Mouse (Mus musculus) CH12.LX (cell line): ENCODE data around the gene Qrich1. TPM values are rescaled to one million over a fixed set of nuclear protein-coding genes. Genes with fewer than 3 reads are reported as not detected.
A peak's percentile ranks its signal among the peaks of the same experiment; 100 is the strongest.

Experiments used
- DNase-seq: peaks from one replicate; pipeline ENCODE4 v3.0.0-alpha.2; 2013; ENCODE audit errors: extremely low read depth
- H3K27ac ChIP-seq: 2 replicates; pipeline ENCODE4 v1.5.1; 2012; ENCODE audit warnings: low read depth, mild to moderate bottlenecking, control low read depth, moderate library complexity; ENCODE audit not compliant: insufficient read depth
- H3K27me3 ChIP-seq: replicated peaks from 2 replicates; pipeline ENCODE3; 2012; ENCODE audit warnings: inconsistent platforms
- H3K36me3 ChIP-seq, 2 experiments: replicated peaks in 1 of 2; 2 replicates each; pipeline versions ENCODE3 to v1.6.1; 2012; ENCODE audit warnings: inconsistent platforms in 1 of 2, low read length in 1 of 2, mild to moderate bottlenecking in 1 of 2, mixed read lengths in 1 of 2, moderate library complexity in 1 of 2; ENCODE audit not compliant: control insufficient read depth in 1 of 2, insufficient read depth in 1 of 2
- H3K4me1 ChIP-seq, 2 experiments: 2 replicates each; pipeline ENCODE4 v1.6.1; 2012; ENCODE audit warnings: inconsistent platforms in 1 of 2, moderate library complexity in 1 of 2; ENCODE audit not compliant: insufficient read depth in 2 of 2, control insufficient read depth in 1 of 2
- H3K4me2 ChIP-seq: 2 replicates; pipeline ENCODE4 v1.6.1; 2012; ENCODE audit warnings: low read depth, mild to moderate bottlenecking, control low read depth; ENCODE audit not compliant: poor library complexity, insufficient read depth, severe bottlenecking
- H3K4me3 ChIP-seq, 3 experiments: fragments of 150-350 bp in 1 of 3; sonication (generic) in 1 of 3; replicated peaks in 1 of 3; 2 replicates each; pipeline versions ENCODE3 to v1.5.1; 2011 to 2012; ENCODE audit warnings: low read depth in 2 of 3, low read length in 2 of 3, mild to moderate bottlenecking in 2 of 3, moderate library complexity in 2 of 3, control low read depth in 1 of 3, improper control_type of control experiment in 1 of 3, inconsistent platforms in 1 of 3, mixed read lengths in 1 of 3; ENCODE audit not compliant: poor library complexity in 1 of 3
- H3K79me2 ChIP-seq: replicated peaks from 2 replicates; pipeline ENCODE4 v1.6.1; 2012; ENCODE audit warnings: mild to moderate bottlenecking, moderate library complexity; ENCODE audit not compliant: control insufficient read depth, poor library complexity, insufficient read depth, severe bottlenecking; ENCODE audit errors: extremely low read depth
- H3K9ac ChIP-seq: 2 replicates; pipeline ENCODE4 v1.6.1; 2012; ENCODE audit warnings: low read depth, mild to moderate bottlenecking, control low read depth, moderate library complexity; ENCODE audit not compliant: insufficient read depth
- H3K9me3 ChIP-seq: replicated peaks from 2 replicates; pipeline ENCODE3; 2012; ENCODE audit warnings: low read length, inconsistent platforms, mixed read lengths
- CTCF ChIP-seq, 2 experiments: IDR thresholded peaks in 1 of 2; conservative IDR thresholded peaks in 1 of 2; 2 replicates each; pipeline ENCODE4 v1.5.1; 2011 to 2012; ENCODE audit warnings: low read depth in 2 of 2, low read length in 2 of 2, improper control_type of control experiment in 1 of 2, inconsistent platforms in 1 of 2, mild to moderate bottlenecking in 1 of 2, moderate library complexity in 1 of 2
- EP300 ChIP-seq: IDR thresholded peaks from 2 replicates; pipeline ENCODE4 v1.6.1; 2011; ENCODE audit warnings: low read length, improper control_type of control experiment
- GABPA ChIP-seq: IDR thresholded peaks from 2 replicates; pipeline ENCODE4 v1.6.1; 2012; ENCODE audit warnings: low read depth, low read length, improper control_type of control experiment, inconsistent platforms; ENCODE audit not compliant: insufficient replicate concordance
- IRF4 ChIP-seq: IDR thresholded peaks from 2 replicates; pipeline ENCODE4 v1.6.1; 2014; ENCODE audit warnings: low read depth, mild to moderate bottlenecking, inconsistent platforms, low read length, improper control_type of control experiment
- JUND ChIP-seq: conservative IDR thresholded peaks from 2 replicates; pipeline ENCODE4 v1.6.1; 2011; ENCODE audit warnings: low read depth, low read length, improper control_type of control experiment
- MAZ ChIP-seq: IDR thresholded peaks from 2 replicates; pipeline ENCODE4 v1.6.1; 2012; ENCODE audit warnings: low read depth, mild to moderate bottlenecking, inconsistent platforms, low read length, improper control_type of control experiment, moderate library complexity
- MYC ChIP-seq: IDR thresholded peaks from 2 replicates; pipeline ENCODE4 v1.6.1; 2011; ENCODE audit warnings: low read depth, mild to moderate bottlenecking, improper control_type of control experiment, low read length
- PAX5 ChIP-seq: IDR thresholded peaks from 2 replicates; pipeline ENCODE4 v1.6.1; 2012; ENCODE audit warnings: low read length, inconsistent platforms, mixed read lengths
- POLR2A ChIP-seq: IDR thresholded peaks from 2 replicates; pipeline ENCODE4 v1.6.1; 2011; ENCODE audit warnings: low read depth, mild to moderate bottlenecking, improper control_type of control experiment, low read length
- SMC3 ChIP-seq: IDR thresholded peaks from 2 replicates; pipeline ENCODE4 v1.6.1; 2011; ENCODE audit warnings: low read depth, low read length, improper control_type of control experiment
- USF2 ChIP-seq: conservative IDR thresholded peaks from 2 replicates; pipeline ENCODE4 v1.6.1; 2011; ENCODE audit warnings: low read depth, low read length, improper control_type of control experiment
- ZC3H11A ChIP-seq: IDR thresholded peaks from 2 replicates; pipeline ENCODE4 v1.6.1; 2012; ENCODE audit warnings: low read depth, mild to moderate bottlenecking, inconsistent platforms, low read length, improper control_type of control experiment
- ZKSCAN1 ChIP-seq: IDR thresholded peaks from 2 replicates; pipeline ENCODE4 v1.6.1; 2012; ENCODE audit warnings: low read depth, inconsistent platforms, low read length, improper control_type of control experiment, borderline replicate concordance
- ZNF384 ChIP-seq: IDR thresholded peaks from 2 replicates; pipeline ENCODE4 v1.6.1; 2012; ENCODE audit warnings: low read depth, low read length, improper control_type of control experiment, inconsistent platforms
- dilution Hi-C: fragments of 300-500 bp; cut with MboI; formaldehyde crosslinking; loops from 2 replicates; pipeline ENCODE4 v1.14.3; 2020; ENCODE audit warnings: low sequenced_read_pairs; ENCODE audit not compliant: extremely low pct_unique_long_range_greater_than_20kb, extremely low pct_ligation_motif_present
- in situ Hi-C: fragments of 300-500 bp; cut with MboI; formaldehyde crosslinking; loops from 3 replicates; pipeline ENCODE4 v1.14.3; 2019; ENCODE audit warnings: low sequenced_read_pairs, low pct_ligation_motif_present, low pct_unique_long_range_greater_than_20kb, mixed read lengths
- polyA plus RNA-seq: library from polyadenylated mRNA; unstranded; fragments of >175 nt; gene quantifications from 2 replicates; pipeline ENCODE4 v1.2.1, GENCODE M21; 2012; ENCODE audit warnings: low read depth; ENCODE audit not compliant: insufficient read length
- total RNA-seq, 2 experiments: library from RNA; depleted of rRNA; stranded (reverse); fragments of 300-350 nt in 1 of 2; fragments of >200 nt in 1 of 2; gene quantifications; 2 replicates each; pipeline ENCODE4 v1.2.3; 2012 to 2014

The Qrich1 gene
- total and polyA plus RNA-seq, 3 experiments, result 72.1 to 117 (median 104) TPM

- DNase-seq, result no peak
- H3K4me1 ChIP-seq, result peaks cover 0 to 33% of the 10 kb centered on the region in 2 experiments; a peak in 2 of 4 replicates
- peaks cover 81% of the 10 kb centered on the region for H3K79me2 ChIP-seq
- in situ Hi-C loops, result no loop called here
- H3K27me3 ChIP-seq, result no peaks in the 10 kb centered on the region
- peak overlapping the region; percentile 19; the same call in 1 of the 2 replicates for H3K9ac ChIP-seq
- H3K4me3 ChIP-seq, result no peak overlapping the region
- peak overlapping the region; percentile 52 for H3K27ac ChIP-seq
- TF ChIP-seq CTCF (conservative IDR thresholded peaks at IDR 0.05 in 1 of 2, IDR thresholded peaks at IDR 0.05 in 1 of 2; ENCODE audit: low read depth in 2 of 2, low read length in 2 of 2), result peak in 1 of 2 experiments; percentile 30; a peak in 2 of 4 replicates
- no peak for TF ChIP-seq MAZ
- TF ChIP-seq, all 38 proteins: peak for 1
- Histone ChIP-seq H3K4me2 (peak overlapping the region; percentile 42), H3K36me3 (peaks cover 29 to 66% of the 10 kb centered on the region in 2 experiments), H3K9me3 (no peaks in the 10 kb centered on the region)
- dilution Hi-C loops, result no loop called here
These were observed 8.8 kb downstream of the Qrich1 start for GRCm38 (mm10) chr9:108525400-108525799.

- H3K27me3 ChIP-seq, result no peaks in the 10 kb centered on the region
- H3K4me1 ChIP-seq, result peaks cover 0 to 12% of the 10 kb centered on the region in 2 experiments; a peak in 2 of 4 replicates
- no peak overlapping the region for H3K9ac ChIP-seq
- no peak overlapping the region for H3K4me3 ChIP-seq
- in situ Hi-C loops, result no loop called here
- no peak for DNase-seq
- peaks cover 62 to 91% of the 10 kb centered on the region in 2 experiments for H3K36me3 ChIP-seq
- H3K9me3 ChIP-seq, result no peaks in the 10 kb centered on the region
- TF ChIP-seq EP300 (no peak), ZNF384 (no peak), PAX5 (no peak), JUND (no peak), CTCF (conservative IDR thresholded peaks at IDR 0.05 in 1 of 2, IDR thresholded peaks at IDR 0.05 in 1 of 2; ENCODE audit: low read depth in 2 of 2, low read length in 2 of 2) (no peak), ZKSCAN1 (no peak), GABPA (no peak), MYC (no peak), USF2 (no peak), POLR2A (no peak), IRF4 (no peak), ZC3H11A (no peak)
- H3K79me2 ChIP-seq, result peaks cover 52% of the 10 kb centered on the region
- dilution Hi-C loops, result no loop called here
- no peak overlapping the region for H3K4me2 ChIP-seq
- H3K27ac ChIP-seq, result no peak overlapping the region
These were observed 14.3 kb downstream of the Qrich1 start for GRCm38 (mm10) chr9:108530954-108531353.

DNA sequence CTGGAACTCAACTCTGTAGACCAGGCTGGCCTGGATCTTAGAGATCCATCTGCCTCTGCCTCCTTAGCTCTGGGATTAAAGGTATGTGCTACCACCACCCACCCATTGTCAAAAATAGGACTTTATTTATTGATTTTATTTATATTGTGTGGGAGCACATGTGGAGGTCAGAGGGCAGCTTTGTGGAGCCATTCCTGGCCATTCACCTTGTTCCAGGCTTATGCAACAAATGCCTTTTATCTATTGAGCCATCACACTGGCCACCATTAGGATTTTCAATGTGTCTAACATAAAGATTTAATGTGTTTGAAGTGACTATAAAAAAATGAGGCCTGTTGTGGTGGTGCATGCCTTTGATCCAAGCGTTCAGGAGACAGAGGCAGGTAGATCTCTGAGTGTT is 14.9 kb downstream of the Qrich1 start:
- no peak for DNase-seq
- Histone ChIP-seq H3K36me3 (peaks cover 65 to 93% of the 10 kb centered on the region in 2 experiments), H3K27ac (no peak overlapping the region), H3K9me3 (no peaks in the 10 kb centered on the region), H3K27me3 (no peaks in the 10 kb centered on the region), H3K4me2 (no peak overlapping the region), H3K4me1 (peaks cover 0 to 6% of the 10 kb centered on the region in 2 experiments; a peak in 1 of 4 replicates), H3K4me3 (no peak overlapping the region), H3K79me2 (peaks cover 51% of the 10 kb centered on the region), H3K9ac (no peak overlapping the region)
- dilution Hi-C loops, result no loop called here
- no peak for TF ChIP-seq SMC3
- in situ Hi-C loops, result no loop called here
